Mouse (Mus musculus) thymus, postnatal 25 days (tissue): ENCODE measurements around the gene Zfp457.
A peak's percentile ranks its signal among the peaks of the same experiment; 100 is the strongest.
"Not testable (repeated sequence)": the region's sequence is repeated elsewhere in the genome, so short reads cannot be mapped to it uniquely, and the experiment has no call there.

Experiments
- DNase-seq: peaks from one replicate; pipeline ENCODE4 v3.0.0; 2022

Gene Zfp457

GRCm38 (mm10) chr13:67305822-67306672 is at the start of gene Zfp457:
Zfp457 (minus strand) TSS chr13:67306485.
- DNase-seq: peak; percentile 87

GRCm38 (mm10) chr13:67351854-67352253 is 45.6 kb upstream of the Zfp457 start:
- DNase-seq: no peak

GRCm38 (mm10) chr13:67343422-67343821 is 37.1 kb upstream of the Zfp457 start:
- DNase-seq: no peak

- peak; percentile 4 for DNase-seq
Observed at GRCm38 (mm10) chr13:67332877-67333276, 26.6 kb upstream of the Zfp457 start.

GRCm38 (mm10) chr13:67332019-67332724 is 25.9 kb upstream of the Zfp457 start, which contains the start of gene Zfp595:
Zfp595 (minus strand) TSS chr13:67332570.
- peak; percentile 85 for DNase-seq

- DNase-seq: no peak
Observed at GRCm38 (mm10) chr13:67306718-67307117, 433 bp upstream of the Zfp457 start.

- DNase-seq: no peak
Observed at GRCm38 (mm10) chr13:67278314-67278713, 28.0 kb downstream of the Zfp457 start, which contains the start of gene Zfp458. Zfp458 (minus strand) TSS chr13:67278466.

GRCm38 (mm10) chr13:67269383-67270065 is 36.8 kb downstream of the Zfp457 start:
- DNase-seq: not testable (repeated sequence)

- DNase-seq: peak; percentile 72
Observed at GRCm38 (mm10) chr13:67268568-67269369, 37.5 kb downstream of the Zfp457 start.
